Mouse (Mus musculus) heart, postnatal 0 days (tissue): ENCODE data around the gene Kndc1. TPM values are rescaled to one million over a fixed set of nuclear protein-coding genes. Genes with fewer than 3 reads are reported as not detected.
A peak's percentile ranks its signal among the peaks of the same experiment; 100 is the strongest.

ENCODE experiments used
- ATAC-seq: fragments of 200-750 bp; cut with Nextera tagmentation; 2 replicates; pipeline ENCODE4 v1.8.0; 2017; ENCODE audit warnings: low read depth, moderate number of reproducible peaks, moderate library complexity; ENCODE audit not compliant: insufficient read depth
- DNase-seq: peaks from one replicate; pipeline ENCODE4 v3.0.0-alpha.2; 2016; ENCODE audit warnings: low spot score
- H3K27ac ChIP-seq: fragments of 300-500 bp; sonication (generic); 2 replicates; pipeline ENCODE4 v1.5.1; 2014; ENCODE audit warnings: low read depth, mild to moderate bottlenecking
- H3K27me3 ChIP-seq: fragments of 300-500 bp; sonication (generic); 2 replicates; pipeline ENCODE4 v1.6.1; 2014; ENCODE audit warnings: low read length, mixed read lengths; ENCODE audit not compliant: control insufficient read depth, insufficient read depth
- H3K36me3 ChIP-seq: fragments of 300-500 bp; sonication (generic); replicated peaks from 2 replicates; pipeline ENCODE4 v1.6.1; 2014; ENCODE audit warnings: low read length, mixed read lengths; ENCODE audit not compliant: control insufficient read depth, insufficient read depth
- H3K4me1 ChIP-seq: fragments of 300-500 bp; sonication (generic); 2 replicates; pipeline ENCODE4 v1.6.1; 2014; ENCODE audit warnings: antibody characterized with exemption; ENCODE audit not compliant: control insufficient read depth, insufficient read depth
- H3K4me2 ChIP-seq: fragments of 300-500 bp; sonication (generic); 2 replicates; pipeline ENCODE4 v1.6.1; 2014; ENCODE audit warnings: low read depth, mild to moderate bottlenecking, low read length, moderate library complexity
- H3K4me3 ChIP-seq: fragments of 300-500 bp; sonication (generic); 2 replicates; pipeline ENCODE4 v1.5.1; 2014; ENCODE audit warnings: low read depth, low read length
- H3K9ac ChIP-seq: fragments of 300-500 bp; sonication (generic); replicated peaks from 2 replicates; pipeline ENCODE4 v1.6.1; 2014; ENCODE audit warnings: low read depth, low read length, mixed read lengths
- H3K9me3 ChIP-seq: fragments of 300-500 bp; sonication (generic); replicated peaks from 2 replicates; pipeline ENCODE4 v1.6.1; 2016; ENCODE audit warnings: low read length; ENCODE audit not compliant: control insufficient read depth
- CTCF ChIP-seq: IDR thresholded peaks from 2 replicates; pipeline ENCODE4 v1.5.1; 2016; ENCODE audit warnings: antibody characterized with exemption, control low read depth, low read depth
- EP300 ChIP-seq: IDR thresholded peaks from 2 replicates; pipeline ENCODE4 v1.6.1; 2016; ENCODE audit warnings: antibody characterized with exemption, low read depth
- WGBS: fragments of 180-500 bp; shearing (Covaris S2); extraction: QIAGEN DNeasy Blood & Tissue Kit; methylation state at CpG from one replicate; pipeline ENCODE4 v1.1.7; 2014; 5-methylcytosine and 5-hydroxymethylcytosine counted together
- microRNA counts: library from miRNA; unstranded; fragments of <30 nt; microRNA quantifications from one replicate; lab custom pipeline; 2015
- microRNA-seq: library from miRNA; unstranded; fragments of <30 nt; microRNA quantifications from one replicate; pipeline ENCODE4, GENCODE M21; 2016
- polyA plus RNA-seq: library from polyadenylated mRNA; unstranded; fragments of >200 nt; fragmentation: Nextera tagmentation; extraction: Ambion mirVana; gene quantifications from 2 replicates; pipeline ENCODE4 v1.2.1, GENCODE M21; 2015
- total RNA-seq: library from RNA; depleted of rRNA; stranded (reverse); fragments of >200 nt; gene quantifications from 2 replicates; pipeline ENCODE4 v1.2.3, GENCODE M21; 2014; ENCODE audit warnings: low replicate concordance; rRNA removed

The Kndc1 gene
- total and polyA plus RNA-seq, 2 experiments from 2014 or later = not detected

DNA sequence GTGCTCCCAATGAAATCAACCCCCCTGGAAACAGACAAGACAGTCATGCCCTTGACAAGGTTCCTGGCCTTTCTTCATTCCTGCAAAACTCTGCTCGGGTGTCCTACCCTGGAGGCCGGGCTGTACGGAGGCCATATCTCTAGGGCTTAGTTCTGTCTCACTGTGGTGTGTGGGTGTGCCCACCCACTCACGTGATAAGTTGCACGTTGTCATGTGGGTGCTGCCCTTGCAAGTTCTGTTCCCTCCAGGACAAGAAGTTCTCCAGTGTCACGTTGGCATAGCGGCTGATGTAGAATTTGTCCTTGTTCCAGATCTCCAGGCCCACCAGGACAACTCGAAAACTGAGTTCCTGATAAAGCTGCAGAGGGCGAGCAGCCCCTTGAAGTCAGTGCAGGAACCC lies 93.8 kb downstream of the Kndc1 start:
- ATAC-seq (no peak), DNase-seq (no peak)
- Histone ChIP-seq H3K27me3 (no peaks in the 10 kb centered on the region), H3K9ac (no peak overlapping the region), H3K9me3 (no peaks in the 10 kb centered on the region), H3K4me2 (no peak overlapping the region), H3K36me3 (no peaks in the 10 kb centered on the region), H3K4me3 (no peak overlapping the region), H3K4me1 (no peaks in the 10 kb centered on the region), H3K27ac (no peak overlapping the region)
- TF ChIP-seq EP300 = no peak
- no peak for TF ChIP-seq CTCF
- WGBS = 58% methylated on average over 9 of the region's 9 CpGs

DNA sequence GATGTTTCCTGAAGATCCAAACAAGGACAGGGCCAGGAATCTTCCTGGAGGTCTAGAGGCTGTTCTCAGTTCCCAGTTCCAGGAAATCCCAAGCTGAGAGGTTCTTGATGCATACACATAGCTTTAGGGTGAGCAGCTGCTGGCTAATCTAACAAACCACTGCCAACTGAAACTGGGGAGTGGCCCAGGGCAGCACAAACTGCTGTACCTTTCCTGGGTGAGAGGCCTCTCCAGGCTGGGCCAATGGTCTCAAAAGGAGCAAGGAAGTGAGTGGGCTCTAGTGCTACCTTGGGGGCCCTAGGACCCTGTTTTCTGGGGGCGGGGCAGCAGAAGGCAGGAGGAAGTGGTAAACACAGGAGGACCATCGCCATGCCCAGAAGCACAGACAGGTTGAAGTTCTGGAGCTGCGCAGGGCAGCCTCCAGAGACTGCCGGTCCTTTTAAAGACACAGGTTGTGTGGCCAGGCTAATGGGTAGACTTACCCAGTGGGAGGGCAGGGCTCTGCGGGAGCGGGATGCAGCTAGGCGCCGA lies 96.4 kb downstream of the Kndc1 start:
- no peaks in the 10 kb centered on the region for H3K9me3 ChIP-seq
- ATAC-seq (no peak), DNase-seq (no peak)
- H3K27me3 ChIP-seq = no peaks in the 10 kb centered on the region
- 61% methylated on average over 8 of the region's 8 CpGs for WGBS
- H3K27ac ChIP-seq = no peak overlapping the region
- H3K4me1 ChIP-seq = no peaks in the 10 kb centered on the region
- no peak overlapping the region for H3K9ac ChIP-seq
- TF ChIP-seq CTCF (no peak), EP300 (no peak)
- H3K36me3 ChIP-seq = peaks cover 11% of the 10 kb centered on the region
- H3K4me3 ChIP-seq = no peak overlapping the region
- no peak overlapping the region for H3K4me2 ChIP-seq

MicroRNAs encoded within 50 kb of the gene (microRNA counts, 519-probe panel; counts per million panel counts)
- not detected for microRNA mmu-miR-202-3p (lab: Ali Mortazavi, UCI)
- microRNA mmu-miR-202-5p (lab: Ali Mortazavi, UCI) = 1,226 counts per million, percentile 10 among the panel's probes with 10 or more counts

Small RNA genes within 50 kb of the gene (microRNA-seq; reads per million reads assigned to microRNA genes)
- gene Mir202 = 0.54 reads per million
- not detected for gene Mir7062
- gene mmu-mir-7686 = not detected

Other genes starting within 250 kb of the Kndc1 start
- gene Cfap46, start 210.9 kb upstream of the Kndc1 start, total RNA-seq = not detected in 2 replicates
- gene Cfap46, start 210.9 kb upstream of the Kndc1 start, polyA plus RNA-seq = 0.21 TPM in 1 of 2 replicates, not detected in the other
- not detected in 2 replicates for gene Adgra1, start 60.5 kb upstream of the Kndc1 start, total RNA-seq
- gene Adgra1, start 60.5 kb upstream of the Kndc1 start, polyA plus RNA-seq = 0.12 TPM in 1 of 2 replicates, not detected in the other
- gene Utf1, start 49.1 kb downstream of the Kndc1 start, total RNA-seq = not detected in 2 replicates
- not detected in 2 replicates for gene Utf1, start 49.1 kb downstream of the Kndc1 start, polyA plus RNA-seq
- not detected in 2 replicates for gene 6430531B16Rik, start 84.1 kb downstream of the Kndc1 start, total RNA-seq
- gene 6430531B16Rik, start 84.1 kb downstream of the Kndc1 start, polyA plus RNA-seq = 0.23 TPM in 1 of 2 replicates, not detected in the other
- 5.4 and 83.4 TPM in 2 replicates for gene Adam8, start 97.9 kb downstream of the Kndc1 start, total RNA-seq
- gene Adam8, start 97.9 kb downstream of the Kndc1 start, polyA plus RNA-seq = 0.31 and 1.2 TPM in 2 replicates
- 23.6 and 44.3 TPM in 2 replicates for gene Zfp511, start 141.7 kb downstream of the Kndc1 start, total RNA-seq
- gene Zfp511, start 141.7 kb downstream of the Kndc1 start, polyA plus RNA-seq = 22.9 and 23.9 TPM in 2 replicates
- gene Tubgcp2, start 142.0 kb downstream of the Kndc1 start, total RNA-seq = 28.2 and 53.1 TPM in 2 replicates
- gene Tubgcp2, start 142.0 kb downstream of the Kndc1 start, polyA plus RNA-seq = 21.8 and 24.5 TPM in 2 replicates
- not detected in 2 replicates for gene Msx3, start 154.4 kb downstream of the Kndc1 start, total RNA-seq
- not detected in 2 replicates for gene Msx3, start 154.4 kb downstream of the Kndc1 start, polyA plus RNA-seq
- 1.9 and 4.1 TPM in 2 replicates for gene Caly, start 187.9 kb downstream of the Kndc1 start, total RNA-seq
- gene Caly, start 187.9 kb downstream of the Kndc1 start, polyA plus RNA-seq = 0.40 and 0.70 TPM in 2 replicates
- gene Prap1, start 198.7 kb downstream of the Kndc1 start, total RNA-seq = not detected in 2 replicates
- gene Prap1, start 198.7 kb downstream of the Kndc1 start, polyA plus RNA-seq = 0.27 and 0.33 TPM in 2 replicates
- gene Fuom, start 207.7 kb downstream of the Kndc1 start, total RNA-seq = 64.2 and 79.4 TPM in 2 replicates
- 158 and 164 TPM in 2 replicates for gene Fuom, start 207.7 kb downstream of the Kndc1 start, polyA plus RNA-seq
- 8.1 and 11.8 TPM in 2 replicates for gene Paox, start 221.1 kb downstream of the Kndc1 start, total RNA-seq
- gene Paox, start 221.1 kb downstream of the Kndc1 start, polyA plus RNA-seq = 8.5 and 8.7 TPM in 2 replicates
- gene Echs1, start 221.8 kb downstream of the Kndc1 start, total RNA-seq = 265 and 332 TPM in 2 replicates
- gene Echs1, start 221.8 kb downstream of the Kndc1 start, polyA plus RNA-seq = 344 and 349 TPM in 2 replicates
- 9.2 and 53.7 TPM in 2 replicates for gene Mtg1, start 242.9 kb downstream of the Kndc1 start, total RNA-seq
- gene Mtg1, start 242.9 kb downstream of the Kndc1 start, polyA plus RNA-seq = 31.2 and 33.1 TPM in 2 replicates